Mouse (Mus musculus) spleen, postnatal 14 days (tissue): ENCODE results near the gene Ammecr1.
A peak's percentile ranks its signal among the peaks of the same experiment; 100 is the strongest.

Experiments used
- DNase-seq, 2 experiments: peaks; one replicate each; pipeline ENCODE4 v3.0.0; 2021 to 2022; ENCODE audit warnings: low spot score in 2 of 2

Gene Ammecr1

DNA sequence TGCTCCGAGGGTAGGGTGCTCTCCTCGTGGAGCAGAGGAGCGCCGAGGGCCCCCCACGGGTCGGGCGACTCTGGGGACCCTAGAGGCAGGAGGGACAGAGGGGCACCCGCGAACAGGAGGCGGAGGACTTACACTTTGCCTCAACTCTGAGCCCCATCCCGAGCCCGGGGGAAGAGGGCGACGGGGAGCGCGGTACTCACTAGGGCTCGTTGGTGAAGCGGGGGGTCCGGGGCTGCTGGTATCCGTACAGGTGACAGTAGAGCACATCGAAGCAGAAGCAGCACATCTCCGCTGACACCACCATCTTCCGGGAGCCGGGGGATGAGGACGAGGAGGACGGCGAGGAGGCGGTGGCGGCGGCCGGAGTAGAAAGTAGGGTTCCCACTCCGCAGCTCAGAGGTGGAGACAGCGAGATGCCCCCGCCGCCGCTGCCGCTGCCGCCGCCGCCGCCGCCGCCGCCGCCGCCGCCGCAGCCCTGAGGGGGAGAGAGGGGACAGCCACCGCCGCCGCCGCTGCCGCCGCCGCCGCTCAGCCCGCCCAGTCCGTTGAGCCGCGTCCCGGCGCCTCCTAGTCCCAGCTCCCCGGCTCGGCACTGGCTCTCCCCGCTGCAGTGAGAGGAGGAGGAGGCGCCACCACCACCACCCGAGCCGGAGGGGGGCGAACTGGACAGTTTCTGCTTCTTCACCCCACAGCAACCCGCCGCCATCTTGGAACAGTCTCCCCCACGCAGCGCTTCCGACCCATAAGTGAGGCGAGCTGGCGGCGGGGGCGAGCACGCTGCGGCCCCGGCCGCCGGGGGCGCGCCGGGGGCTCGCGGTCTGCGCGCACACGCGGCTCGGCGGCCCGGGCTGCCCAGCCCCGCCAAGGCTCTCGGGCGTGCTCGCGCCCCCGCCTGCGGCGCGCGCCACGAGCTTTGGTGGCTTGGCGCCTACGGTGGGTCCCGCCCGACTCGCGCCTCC lies at the start of gene Ammecr1:
Ammecr1 (minus strand) TSS at position 721 of the 959 bp plus-strand sequence.
- peak; percentile 47 to 59 for DNase-seq

DNA sequence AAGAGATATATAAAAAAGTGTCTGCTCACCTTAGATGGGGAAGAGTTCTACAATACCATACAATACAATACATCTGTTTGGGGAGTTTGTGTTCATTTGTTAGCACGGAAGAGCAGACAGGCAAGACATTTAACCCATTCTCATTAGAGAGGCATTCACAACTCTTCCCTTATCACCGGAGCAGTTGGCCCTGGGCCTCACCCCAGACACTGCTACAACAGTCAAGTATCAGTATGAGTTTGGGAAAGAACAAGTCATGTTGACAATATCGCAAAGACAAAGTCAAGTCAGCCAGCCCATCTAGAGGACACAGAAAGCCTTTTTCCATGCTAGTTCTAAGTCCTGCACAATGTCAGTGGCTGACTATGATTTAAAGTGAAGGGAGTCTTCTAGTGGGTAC lies 47.6 kb upstream of the Ammecr1 start:
- no peak for DNase-seq

DNA sequence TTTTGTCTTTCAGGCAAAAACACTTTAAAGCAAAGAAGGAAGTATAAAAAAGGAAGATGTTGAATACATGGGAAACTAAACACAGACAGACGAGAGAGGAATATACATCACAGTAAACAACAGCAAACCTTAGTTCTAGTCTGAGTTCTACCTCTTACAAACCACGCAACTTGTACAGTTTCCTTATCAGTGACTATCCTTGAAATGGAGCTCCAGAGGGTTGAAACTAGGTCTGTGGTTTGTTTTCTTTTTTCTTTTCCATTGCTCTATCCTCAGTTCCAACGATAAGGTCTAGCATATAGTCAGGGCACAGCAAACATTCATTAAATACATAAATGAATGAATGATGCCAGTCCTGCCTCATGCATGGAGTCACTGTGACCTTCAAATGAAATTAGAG lies 45.8 kb upstream of the Ammecr1 start:
- DNase-seq = no peak

DNA sequence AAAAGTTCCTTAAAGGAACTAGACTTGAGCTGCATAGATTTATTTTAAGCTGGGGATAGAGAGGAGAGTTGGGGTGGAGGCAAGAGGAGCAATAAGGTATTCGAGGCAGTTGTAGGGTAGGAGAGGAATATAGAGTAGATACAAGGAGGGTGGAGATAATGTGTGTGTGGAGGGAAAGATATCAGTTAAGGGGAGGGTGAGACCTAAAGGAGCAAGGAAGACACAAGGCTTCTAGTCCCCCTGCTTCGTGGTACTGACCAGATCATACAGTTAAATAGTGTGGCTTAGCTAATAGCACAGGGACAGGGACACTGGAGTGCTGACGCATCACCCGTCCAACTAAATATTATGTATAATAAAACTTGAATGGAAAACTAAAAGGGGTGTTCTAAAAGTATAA lies 45.3 kb upstream of the Ammecr1 start:
- DNase-seq = no peak

DNA sequence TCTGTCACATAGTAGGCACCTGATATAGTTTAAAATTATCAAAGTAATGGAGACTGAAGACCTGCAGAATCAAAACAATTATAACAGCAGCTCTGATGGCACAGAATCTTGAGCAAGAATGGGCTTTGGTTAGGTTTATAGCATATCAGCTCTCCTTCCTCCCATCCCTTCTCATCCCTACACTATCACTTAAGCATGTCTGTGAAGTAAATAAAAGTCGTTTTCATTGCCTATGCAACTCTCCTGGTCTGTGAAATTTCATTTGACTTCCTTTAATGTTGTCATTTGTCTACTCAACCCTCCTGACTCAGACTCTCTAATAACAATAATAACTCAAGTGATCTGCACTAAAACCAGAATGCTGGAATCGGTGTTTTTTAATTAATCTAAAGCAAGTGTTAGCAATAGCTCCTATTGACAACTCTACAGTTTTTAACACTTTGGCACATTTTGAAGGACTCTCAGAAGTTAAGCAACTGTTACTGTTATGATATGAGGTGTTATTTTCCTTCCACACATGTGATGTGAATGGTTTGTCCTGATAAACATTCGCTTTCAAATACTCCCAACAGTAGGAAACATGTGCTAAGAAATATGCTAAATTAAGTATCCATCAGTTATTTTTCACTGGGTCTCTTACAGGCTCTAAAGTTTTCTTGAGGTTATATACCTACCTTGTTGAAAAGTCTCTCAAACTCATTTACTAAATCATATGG lies 37.8 kb upstream of the Ammecr1 start:
- no peak for DNase-seq

DNA sequence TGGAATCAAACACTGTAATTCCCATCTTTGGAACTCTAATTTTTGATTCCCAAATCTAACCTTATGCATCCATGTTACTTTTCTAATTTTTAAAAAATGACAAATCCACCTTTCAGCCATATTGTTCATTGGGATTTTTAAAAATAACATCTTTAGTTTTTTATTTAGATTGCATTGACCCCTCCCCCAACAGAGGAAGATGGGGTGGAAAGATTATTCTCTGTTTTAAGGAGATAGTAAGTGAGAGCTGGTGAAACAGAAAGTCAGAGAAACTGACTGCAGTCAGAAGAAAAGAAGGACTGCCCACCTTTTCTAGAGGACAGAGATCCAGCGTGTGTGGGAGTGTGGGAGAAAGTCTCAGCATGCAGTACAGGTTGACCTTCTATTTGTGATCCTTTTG lies 30.7 kb upstream of the Ammecr1 start:
- DNase-seq = no peak

DNA sequence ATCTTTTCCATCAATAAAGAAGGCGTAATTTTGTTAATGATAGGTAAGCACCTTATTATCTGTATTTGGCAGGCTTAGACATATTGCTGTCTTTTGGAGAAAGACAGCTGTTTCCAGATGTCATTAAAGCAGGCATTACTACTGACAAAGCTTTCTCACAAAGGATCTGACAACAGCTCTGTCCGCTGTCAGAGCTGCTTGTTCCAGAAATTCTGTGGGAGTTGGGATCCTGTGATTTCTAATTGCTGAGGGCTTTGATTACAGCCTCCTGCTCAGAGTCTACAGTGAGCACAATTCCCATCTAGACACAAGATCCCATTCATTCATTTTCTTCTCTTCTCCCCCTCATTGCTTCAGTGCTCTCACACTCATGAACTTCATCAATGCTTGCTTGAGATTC lies 28.0 kb upstream of the Ammecr1 start:
- no peak for DNase-seq

DNA sequence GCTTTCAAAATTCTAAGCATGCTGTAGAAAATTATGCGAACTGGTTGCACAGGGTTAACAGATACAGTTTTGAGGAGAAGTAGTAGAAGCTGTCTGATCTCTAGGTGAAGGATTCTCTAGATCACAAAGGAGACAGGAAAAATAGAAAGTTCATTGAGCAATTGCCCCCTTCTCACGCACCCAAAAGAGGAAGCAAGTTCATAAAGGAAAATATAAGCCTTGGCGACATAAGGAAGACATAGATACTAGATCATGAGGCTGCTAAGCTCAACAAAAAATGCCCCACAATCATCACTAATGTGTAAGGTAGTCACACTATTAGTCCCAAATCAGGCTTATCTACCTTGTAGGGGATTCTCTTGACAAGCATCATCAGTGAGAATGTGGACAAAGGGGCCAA lies 17.6 kb upstream of the Ammecr1 start:
- no peak for DNase-seq

DNA sequence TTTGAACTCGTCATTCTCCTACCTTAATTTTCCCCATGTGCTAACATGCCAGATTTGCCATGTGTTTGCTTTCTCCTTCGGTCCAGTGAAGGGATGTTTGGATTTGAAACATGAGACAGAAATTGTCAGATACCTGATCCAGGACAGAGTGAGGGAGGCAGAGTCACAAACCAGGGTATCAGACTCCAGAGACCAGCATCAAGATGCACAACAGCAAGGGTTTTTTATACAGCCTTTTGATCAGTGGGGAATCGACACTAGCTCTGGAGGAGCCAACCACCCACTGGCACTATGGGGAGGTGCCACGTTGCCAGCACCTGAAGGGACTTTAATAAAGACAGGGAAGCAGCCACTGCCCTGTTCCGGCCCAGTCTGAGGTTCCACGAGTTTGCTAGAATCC lies 17.1 kb upstream of the Ammecr1 start:
- no peak for DNase-seq

DNA sequence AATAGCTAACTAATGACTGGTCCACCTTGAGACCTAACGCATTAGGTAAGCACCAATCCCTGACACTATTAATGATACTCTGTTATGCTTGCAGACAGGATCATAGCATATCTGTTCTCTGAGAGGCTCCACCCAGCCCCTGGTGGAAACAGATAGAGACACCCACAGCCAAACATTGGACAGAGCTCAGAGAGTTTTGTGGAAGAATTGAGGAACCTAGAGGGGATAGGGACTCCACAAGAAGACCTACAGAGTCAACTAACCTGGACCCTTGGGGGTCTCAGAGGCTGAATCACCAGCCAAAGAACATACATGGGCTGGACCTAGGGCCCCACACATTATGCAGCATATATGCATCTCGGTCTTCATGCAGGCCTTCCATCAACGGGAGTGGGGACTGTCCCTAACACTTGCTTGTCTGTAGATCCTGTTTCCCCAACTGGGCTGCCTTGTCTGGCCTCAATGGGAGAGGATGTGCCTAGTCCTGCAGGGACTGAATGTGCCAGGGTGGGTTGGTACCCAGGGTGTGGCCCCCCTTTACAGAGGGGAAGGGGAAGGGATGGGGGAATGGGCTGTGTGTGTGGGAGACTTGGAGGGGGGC lies 15.1 kb upstream of the Ammecr1 start:
- DNase-seq = peak; percentile 3 to 6

DNA sequence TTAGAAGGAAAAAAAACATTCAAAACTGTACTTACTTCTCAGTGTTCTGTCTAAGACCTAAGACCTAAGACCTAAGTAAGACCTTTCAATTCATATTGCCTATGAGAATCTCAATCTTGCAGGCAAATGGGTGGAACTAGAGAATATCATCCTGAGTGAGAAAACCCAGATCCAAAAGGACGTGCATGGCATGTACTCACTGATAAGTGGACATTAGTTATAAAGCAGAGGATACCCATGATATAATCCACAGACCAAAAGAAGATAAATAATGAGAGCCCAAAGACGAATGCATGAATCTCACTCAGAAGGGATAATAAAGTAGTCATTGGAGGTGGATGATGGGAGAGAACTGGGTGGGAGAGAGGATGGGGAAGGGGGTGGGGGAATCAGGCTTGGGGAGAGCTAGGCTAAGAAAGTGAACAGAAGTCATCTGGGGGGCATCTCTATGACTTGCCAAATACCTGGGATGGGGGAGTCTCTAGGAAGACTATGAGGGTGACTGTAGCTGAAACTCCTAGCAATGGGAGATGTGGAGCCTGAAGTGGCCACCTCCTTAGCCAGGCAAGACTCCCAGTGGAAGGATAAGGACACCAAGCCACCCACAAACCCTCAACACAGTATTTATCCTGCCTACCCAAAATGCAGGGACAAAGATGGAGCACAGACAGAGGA lies 14.5 kb upstream of the Ammecr1 start:
- no peak for DNase-seq

DNA sequence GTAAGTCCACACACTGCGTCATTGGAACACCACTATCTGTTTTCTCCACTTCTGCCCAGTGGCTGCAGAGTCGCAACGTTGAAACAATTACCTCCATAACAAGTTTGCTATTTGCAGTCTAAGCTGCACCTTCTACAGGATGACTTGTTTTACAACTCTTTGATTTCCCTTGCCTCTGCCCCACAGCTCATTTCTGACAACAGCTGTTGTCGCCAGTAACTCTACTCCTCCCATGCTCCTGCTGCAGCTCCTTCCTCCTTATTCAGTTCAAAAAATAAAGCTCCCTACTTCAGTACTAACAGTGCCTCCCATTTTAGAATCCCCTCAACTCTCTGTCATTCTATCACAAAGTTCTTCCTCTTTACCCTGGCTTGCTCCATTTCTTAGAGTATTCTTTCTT lies 12.7 kb upstream of the Ammecr1 start:
- DNase-seq = no peak

DNA sequence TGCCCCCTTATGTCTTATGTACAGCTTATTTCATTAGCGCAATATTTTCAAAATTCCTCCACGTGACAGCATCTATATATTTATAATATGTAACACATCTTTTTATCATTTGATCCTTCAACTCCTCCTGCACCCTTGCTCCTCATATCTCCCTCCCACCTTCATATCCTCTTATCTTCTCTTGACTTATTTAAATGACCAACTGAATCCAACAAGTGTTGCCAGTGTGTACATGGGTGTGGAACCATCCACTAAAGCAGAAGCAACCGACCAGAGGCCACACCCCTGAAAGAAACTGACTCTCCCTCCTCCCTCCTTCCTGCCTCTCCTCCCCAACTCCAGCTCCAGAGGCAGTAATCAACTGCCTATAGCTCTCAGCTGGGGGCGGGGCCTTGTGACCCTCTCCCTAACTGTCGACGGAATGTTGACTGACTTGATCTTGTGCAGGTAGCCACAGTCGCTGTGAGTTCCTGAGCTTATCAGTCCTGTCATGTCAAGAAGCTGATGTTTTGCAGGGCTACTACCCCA lies 6.0 kb upstream of the Ammecr1 start:
- DNase-seq = peak in 1 of 2 experiments; percentile 13

DNA sequence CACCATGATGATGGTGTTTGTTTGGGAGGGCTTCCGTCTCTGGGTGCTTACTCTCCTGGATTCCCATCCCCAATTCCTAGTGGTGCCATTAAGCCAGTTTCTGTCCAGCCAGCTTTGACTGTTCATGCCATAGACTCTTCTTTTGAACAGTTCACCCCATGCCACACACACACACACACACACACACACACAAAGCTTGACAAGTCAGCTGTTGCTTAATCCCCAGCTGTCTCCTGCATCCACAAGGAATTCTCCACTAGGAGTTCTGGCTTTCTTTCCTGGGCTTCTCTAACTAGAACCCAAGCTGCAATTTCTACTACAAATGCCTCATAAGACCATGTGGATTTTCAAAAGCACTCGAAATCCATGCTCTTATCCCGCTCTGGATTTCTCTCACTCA lies 5.2 kb upstream of the Ammecr1 start:
- DNase-seq = no peak

DNA sequence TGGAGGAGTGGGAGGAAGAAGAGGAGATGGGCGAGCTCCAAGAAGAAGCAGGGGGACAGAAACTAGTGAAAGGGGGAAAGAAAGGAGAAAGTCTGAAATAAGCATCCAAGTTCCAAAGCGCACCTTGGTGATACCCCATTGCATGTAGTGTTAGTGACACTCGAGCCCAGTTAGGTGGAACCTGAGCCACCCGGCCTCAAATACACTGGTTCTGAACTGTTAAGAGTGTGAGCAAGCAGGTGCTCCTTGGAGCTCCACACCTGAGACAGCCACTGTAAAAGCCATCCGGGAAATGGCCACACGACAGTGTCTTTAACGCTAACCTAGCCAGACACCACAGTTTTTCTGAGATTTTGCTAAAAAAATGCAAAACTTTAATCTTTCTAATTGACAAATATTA lies 539 bp upstream of the Ammecr1 start:
- DNase-seq = peak; percentile 5 to 6

DNA sequence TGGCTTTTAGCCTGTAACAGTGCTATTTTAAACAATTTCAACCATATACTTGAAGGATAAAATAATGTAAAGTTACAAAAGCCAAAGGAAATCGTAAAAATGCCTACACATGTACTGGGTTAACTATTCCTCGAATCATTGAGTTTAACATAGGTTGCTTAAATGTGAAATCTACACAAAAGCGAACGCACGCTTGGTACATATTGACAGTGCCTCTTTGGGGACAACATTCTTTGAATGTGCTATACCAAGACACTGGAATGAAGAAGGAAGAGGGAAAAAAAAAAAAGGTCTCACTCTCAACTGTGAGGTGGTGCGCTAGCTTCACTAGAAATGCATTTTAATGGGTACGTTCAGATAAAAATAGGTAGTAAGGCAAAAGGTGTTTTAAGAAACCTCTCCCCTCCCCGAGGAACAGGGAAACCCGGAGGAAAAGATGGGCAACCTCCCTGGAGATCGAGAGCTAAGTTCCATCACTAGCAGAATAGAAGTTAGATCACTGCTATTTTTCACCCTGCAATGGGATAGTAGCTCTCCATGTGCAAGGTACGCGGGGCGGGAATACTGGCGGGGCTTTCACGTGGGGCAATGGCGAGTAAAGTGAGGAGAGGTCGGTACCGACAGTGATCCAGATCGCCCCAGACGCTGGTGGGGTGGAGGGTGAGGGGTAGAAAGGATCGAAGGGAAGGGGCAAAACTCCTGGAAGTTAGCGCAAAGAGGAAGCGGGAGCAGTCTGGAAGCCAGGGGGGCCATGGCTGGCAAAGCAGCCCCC lies 1.1 kb downstream of the Ammecr1 start:
- DNase-seq = peak in 1 of 2 experiments; percentile 6

DNA sequence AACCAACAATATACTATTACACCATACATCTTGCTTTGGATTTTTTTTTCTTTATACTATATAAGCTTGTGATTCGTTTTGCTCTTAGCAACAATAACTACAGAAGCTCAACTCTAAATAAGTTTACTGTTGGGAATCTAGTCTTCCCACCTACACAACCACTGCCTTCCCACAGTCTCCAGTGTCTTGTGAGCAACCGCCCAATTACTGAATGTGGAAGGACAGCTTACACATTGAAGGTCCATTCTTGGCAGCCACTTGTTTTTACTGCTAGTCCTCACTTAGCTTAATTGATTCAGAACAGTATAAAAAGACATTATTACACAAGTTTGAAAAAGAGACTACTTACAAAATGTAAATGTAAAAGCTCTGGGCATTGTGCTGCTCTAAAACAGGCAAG lies 6.1 kb downstream of the Ammecr1 start:
- no peak for DNase-seq

DNA sequence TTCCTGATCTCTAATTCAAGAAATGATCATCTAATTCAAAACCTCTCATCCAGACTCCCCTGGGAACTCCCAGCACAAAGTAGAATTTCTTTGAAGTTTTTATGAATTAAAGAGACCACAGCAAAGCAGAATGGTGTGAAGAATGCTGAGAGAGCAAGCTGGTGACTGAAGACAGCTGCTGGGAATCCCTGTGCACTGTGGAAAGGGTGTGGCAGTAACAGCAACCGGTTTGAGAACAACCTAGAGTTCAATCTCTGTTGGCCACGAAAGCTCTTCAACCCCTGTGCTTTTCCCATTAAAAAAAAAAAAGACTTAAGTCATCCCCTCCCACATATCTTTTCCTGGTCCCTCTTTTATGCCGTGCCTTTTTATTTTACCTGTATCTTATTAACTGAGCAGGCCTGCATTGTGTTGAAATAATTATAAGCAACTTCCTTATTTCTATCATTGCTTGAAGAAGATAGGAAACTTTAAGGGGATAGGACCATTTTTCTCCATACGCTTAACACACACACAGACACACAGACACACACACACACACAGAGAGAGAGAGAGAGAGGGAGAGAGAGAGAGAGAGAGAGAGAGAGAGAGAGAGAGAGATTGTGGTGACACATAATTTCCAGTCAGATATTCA lies 6.7 kb downstream of the Ammecr1 start:
- DNase-seq = no peak

DNA sequence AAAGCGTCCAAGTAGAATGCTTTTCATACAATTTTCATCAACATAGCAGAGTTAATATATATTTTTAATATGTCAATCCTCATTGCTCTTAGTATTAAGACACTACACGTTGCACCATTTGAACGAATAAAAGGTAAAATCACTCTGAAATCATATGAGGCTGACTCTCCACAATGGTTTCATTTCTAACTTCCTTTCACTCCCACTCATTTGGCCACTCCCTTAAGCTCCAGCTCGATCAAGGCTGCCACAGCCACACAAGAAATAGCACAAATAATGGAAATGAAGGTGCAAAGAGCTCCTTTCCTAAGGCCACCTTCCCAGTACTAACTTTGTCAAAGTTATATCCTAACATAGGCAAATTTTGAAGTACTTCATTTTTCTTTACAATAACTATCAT lies 38.1 kb downstream of the Ammecr1 start:
- DNase-seq = no peak

DNA sequence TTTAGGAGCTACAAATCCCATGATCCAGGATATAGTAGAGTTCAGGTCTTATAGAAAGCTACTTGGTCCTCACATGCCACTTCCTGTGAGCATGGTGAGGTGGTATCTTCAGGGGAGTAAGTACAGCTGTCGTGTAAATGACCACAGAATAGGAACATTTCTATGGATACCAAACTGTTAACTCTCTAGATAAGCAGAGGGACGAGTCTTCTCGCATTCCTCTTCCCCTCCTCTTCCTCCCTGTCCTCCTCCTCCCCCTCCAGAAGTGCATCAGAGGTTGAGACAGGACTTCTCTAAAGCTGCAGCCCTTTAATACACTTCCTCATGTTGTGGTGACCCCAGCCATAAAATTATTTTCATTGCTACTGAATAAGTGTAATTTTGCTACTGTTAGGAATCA lies 49.1 kb downstream of the Ammecr1 start:
- no peak for DNase-seq

DNA sequence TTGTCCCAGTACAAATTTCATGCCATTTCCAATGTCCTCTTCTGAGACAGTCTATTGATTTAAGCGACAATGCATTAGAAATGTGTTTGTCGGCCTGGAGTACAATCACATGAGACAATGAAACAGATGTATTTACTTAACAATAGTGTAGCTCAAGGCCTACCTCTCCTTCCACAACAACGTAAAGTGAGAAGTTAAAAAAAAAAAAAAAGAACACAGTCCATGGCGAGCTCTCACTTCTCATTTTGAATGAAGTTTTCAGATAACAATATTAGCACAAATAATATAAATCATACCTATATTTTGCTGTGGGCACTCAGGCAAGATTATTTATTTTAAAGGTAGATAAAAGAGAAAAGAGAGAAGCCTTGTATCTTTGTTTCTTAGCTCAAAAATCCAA lies 49.8 kb downstream of the Ammecr1 start:
- DNase-seq = no peak
